Mouse (Mus musculus) embryo, embryonic 11 days (tissue): ENCODE data around the gene Fam241a.

Experiments used
- DNase-seq: peaks from one replicate; pipeline ENCODE4 v3.0.0-alpha.2; 2015

Gene Fam241a

GRCm38 (mm10) chr3:127895792-127896541 is at the start of gene Fam241a:
Fam241a (minus strand) TSS chr3:127896324.
- peak; percentile 89 for DNase-seq

DNA sequence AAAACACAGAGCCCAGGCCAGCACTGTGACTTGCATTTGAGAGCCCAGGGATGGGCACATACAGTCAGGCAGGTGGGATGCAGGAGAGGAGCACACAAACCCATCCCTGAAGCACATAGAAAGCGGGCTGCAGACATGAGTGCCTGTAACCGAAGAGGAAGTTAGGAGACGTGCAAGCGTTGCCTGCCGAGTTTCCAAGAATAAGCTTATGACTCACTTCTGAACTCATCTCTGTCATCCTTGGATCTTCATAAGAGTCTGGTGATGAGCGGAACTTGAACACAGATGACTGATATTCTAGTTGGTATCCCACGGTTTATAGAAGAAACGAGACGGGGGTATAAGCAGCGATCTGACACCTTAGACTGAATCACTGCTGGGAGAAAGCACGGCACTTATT is 36.3 kb upstream of the Fam241a start:
- no peak for DNase-seq

DNA sequence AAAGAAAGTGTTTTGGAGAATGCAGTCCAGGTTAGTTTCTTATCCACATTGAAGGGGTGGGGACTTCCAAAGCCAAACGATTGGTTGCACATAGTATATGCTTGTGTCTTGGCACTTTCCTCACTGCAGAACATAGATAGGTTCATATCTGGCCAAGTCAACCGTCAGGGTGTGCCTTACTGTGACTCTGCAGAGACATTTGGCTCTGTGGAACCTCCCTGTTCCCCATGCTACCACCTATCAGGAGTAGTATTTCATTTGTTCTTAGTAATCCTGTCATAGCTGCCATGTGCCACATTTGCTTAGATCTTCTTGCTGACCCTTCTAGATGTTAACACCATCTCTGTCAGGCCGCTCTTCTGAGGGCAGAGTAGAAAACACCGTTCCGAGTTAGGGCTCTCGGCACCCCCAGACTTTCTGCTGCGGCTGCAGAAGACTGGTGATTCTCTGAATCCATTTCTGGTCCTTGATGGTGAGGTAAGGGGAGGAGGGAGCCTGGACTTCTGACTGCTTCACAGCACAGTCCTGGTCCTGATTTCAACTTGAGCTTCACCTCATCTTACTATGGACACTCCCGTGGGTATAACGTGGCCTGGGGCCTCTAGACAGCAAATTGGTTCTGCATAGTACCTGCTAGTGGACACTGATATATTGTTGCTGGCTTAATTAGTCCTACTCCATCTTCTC is 34.3 kb upstream of the Fam241a start:
- no peak for DNase-seq

DNA sequence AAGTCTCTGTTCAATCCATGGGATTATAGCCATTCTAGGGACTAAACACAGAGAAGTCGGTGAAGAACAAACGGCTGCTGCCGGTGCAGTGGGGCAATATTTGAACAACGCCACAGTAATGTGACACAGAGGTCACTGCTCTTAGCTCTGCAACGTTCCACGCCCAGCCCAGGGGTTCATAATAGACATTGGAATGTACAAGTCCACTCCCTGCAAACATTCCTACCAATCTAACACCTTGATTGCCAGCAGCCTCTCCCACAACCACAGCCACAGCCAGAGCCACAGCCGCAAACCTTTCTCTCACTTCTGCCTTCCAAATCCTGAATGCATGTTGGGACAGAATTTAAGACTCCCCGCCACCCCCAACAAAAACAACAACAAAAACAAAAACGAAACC is 33.8 kb upstream of the Fam241a start:
- DNase-seq, result no peak

DNA sequence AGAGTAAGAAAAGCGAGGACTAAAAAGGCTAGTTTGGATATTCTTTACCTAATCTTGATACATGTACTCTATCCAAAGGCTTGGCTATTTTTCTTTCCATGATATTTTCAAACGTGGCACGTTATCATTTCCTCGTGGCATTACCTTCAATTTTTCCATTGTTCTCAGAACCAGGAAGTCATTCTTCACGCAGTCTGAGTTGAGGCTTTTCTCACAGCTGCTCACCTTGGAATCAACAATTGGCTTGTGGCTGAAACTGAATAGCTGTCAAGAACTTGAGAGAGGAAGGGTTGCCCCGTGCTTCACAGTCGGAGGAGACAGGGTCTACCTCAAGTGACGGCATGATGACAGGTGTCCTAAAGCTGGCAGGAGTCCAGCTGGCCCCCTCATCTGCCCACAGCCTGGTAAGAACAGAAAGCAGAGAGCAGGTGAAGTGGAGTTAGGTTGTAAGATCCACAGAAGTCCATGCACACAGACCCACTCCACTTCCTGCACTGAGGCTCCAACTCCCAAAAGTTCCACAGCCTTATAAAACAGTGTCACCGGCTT is 30.6 kb upstream of the Fam241a start:
- no peak for DNase-seq

- DNase-seq, result no peak
Measured at GRCm38 (mm10) chr3:127924464-127924863, 28.3 kb upstream of the Fam241a start.

GRCm38 (mm10) chr3:127923183-127923582 is 27.1 kb upstream of the Fam241a start:
- no peak for DNase-seq

- no peak for DNase-seq
Measured at GRCm38 (mm10) chr3:127922125-127922524, 26.0 kb upstream of the Fam241a start.

DNA sequence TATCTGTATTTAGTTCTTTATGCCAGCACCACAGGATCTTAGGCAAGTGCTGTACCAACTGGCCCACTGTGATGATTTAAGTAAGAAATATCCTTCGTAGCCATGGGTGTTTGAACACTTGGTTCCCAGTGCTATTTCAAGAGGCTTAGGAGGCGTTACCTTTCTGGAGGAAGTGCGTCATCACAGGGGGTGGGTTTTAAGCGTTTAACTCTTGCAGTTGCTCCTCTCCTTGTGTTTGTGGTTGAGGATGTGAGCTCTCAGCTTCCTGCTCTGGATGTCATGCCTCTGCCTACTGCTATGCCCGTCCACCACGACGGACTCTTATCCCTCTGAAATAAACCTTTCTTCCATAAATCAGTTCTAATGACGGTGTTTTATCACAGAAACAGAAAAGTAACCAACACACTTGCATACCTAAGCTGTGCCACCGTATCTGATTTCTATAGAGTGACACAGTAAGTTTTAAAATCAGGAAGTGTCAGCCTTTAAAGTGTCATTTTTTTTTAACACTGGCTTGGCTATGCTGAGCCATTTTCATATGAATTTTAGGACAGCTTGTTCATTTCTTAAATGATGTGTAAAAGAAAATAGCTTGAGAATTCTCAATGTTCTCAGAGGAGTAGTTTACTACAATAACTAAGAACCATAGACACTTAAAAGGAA is 22.0 kb upstream of the Fam241a start:
- DNase-seq, result no peak

DNA sequence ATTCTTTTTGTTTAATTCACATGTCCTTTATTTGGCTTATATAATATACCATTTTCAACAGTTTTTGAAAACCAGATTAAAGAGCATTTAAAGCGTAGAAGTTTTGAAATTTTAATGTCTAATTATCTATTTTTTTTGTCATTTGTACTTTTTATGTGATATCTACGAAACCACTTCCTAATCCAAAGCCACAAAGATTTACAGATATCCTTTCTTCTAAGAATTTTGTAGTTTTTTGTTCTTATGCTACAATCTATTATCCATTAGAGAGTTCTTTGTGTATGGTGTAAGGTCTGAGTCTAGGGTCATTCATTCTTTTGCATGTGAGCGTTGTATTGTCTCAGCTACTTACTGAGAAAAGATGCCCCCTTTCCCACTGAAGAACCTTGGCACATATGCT is 21.4 kb upstream of the Fam241a start:
- no peak for DNase-seq

- DNase-seq, result no peak
Measured at GRCm38 (mm10) chr3:127915656-127916334, 19.7 kb upstream of the Fam241a start.

DNA sequence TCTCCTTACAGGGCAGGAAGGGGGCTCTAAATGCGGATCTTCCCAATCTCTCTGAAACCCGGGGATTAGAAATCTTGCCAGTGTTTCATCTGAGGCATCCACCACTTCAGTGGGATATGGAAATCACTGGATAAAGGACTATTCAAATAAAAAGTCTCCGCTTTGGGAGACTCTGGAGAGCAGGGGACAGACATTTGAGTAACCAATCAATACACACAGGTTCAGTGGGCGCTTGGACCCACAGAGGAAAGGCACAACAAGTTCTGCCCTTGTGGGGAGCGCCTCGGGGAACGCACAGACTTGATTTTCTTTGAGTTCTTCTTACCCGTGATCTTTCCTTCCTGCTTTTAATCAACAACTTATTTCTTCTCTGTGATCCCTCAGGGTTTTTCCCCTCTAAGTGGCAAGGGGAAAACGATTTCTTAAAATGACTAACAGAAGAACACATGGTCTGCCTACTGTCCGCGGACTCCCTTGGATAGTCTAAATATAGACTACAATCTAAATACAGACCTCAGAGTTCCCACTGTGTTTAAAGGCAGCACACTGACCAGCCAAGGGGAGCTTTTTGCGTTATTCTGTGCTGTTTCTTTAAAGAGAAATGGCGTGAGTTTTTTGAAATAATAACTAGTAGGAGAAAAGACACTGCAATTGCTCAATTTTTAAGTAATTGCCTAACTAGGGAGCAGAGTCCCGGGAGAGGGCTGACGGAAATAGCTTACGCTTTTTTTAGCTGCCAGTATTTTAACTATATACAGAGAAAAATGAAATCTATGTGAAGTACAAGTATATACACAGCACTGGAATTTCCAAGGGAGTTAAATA is 18.0 kb upstream of the Fam241a start:
- DNase-seq, result no peak

DNA sequence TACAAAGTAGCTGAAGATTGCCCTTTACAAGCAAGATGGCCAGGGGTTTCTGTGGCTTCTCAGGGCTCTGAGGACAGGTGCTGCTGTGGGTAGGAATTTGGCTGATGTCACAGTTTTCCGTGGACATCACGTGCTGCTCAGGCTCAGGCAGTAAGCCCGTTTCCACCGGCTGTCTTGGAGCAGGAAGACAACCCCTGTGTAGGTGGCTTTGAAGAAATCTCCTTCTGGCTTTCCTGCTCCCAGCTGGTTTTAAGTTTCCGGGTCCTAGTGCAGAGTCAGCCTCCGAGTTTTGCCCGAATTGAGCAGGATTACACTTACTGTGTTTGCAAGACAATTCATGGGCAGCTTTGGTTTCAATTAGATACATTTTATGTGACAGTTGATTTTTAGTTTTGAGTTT is 13.8 kb upstream of the Fam241a start:
- no peak for DNase-seq

DNA sequence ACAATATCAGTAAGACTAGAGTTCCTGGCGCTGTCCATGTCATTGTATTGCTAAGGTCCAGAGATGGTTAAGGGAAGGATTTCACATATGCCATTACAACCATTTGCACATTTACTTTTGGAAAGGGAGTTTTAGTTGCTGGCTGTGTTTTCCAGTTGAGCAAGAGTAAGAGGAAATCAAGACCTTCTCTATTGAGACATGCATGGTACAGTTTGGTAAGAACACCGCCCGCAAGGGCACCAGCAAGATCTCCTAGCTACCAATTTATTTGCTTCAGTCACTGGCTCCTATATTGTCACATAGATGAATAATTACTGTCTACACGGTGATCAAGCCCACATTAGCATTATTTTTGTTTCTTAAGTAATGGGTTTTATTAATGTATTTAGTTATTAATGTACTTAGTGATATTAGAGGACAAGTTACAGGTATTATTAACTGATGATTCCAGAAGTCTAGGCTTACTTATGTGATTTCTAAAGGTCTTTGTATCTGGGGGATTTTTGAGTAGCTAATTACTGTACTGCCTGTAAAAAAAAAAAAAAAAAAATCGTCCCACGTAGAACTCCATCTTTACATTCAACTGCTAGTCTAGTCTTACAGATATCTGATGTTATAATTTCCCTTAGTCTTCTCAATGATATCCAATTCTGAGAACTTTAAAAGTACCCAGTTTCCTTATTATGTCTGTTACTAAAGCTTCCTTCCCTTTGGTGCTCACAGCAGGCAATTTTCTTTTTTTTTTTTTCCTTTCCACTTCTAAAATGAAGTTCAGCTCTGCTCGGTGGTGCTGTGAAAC is 944 bp downstream of the Fam241a start:
- no peak for DNase-seq

DNA sequence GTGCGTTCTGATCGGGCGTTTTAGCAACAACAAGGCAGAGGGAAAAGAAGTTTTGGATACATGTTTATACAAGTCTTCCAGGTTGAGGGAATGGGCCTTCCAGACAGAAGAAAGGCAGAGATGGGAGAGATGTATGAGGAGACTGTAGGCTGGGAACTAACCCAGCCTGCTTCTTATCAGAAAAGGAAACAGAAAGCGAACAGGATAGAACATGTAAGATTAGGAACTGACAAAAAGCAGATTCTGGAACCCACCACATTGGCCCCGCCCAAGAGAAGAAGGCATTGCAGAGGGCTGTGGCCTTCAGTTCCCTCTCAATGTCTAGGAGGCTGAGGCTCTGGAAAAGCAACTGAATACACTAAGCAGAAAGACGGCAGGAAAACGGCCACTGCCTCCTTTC is 2.2 kb downstream of the Fam241a start:
- no peak for DNase-seq

GRCm38 (mm10) chr3:127891906-127892305 is 4.2 kb downstream of the Fam241a start:
- no peak for DNase-seq

GRCm38 (mm10) chr3:127890008-127890407 is 6.1 kb downstream of the Fam241a start:
- DNase-seq, result no peak

GRCm38 (mm10) chr3:127889570-127889969 is 6.6 kb downstream of the Fam241a start:
- no peak for DNase-seq

DNA sequence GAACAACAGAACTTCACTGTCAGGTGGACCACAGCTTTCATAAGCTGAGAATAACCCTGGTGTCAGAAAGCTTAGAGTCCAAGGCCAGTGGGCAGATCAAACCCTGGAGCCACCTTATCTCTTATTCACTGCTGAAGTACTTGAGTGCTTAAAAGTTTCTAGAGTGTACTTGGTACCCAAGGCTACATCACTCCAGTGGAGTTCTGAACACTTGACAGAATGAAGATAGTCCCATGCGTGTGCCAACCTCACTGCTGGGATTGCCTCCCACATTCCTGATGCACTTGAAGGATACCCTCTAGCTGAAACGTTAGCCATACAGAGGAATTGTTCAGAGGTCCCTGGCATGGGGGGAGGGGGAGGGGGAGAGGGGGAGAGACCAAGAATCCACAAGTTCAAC is 14.4 kb downstream of the Fam241a start:
- no peak for DNase-seq

DNA sequence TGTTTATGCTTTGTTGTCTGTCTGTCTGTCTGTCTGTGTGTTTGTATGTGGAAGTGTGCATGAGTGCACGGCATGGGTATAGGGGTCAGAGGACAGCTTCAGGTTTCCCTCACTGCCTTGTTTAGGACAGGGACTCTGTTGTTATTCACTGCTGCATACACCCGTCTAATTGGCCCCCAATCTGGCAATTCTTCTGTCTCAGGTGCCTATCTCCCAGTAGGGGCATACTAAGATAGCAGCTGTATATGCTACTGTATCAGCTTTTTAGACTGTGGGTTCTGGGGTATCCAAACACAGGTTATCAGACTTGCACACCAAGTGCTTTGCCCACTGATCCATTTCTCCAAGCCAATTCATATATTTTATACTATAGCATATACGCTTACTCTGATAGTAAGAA is 16.2 kb downstream of the Fam241a start:
- no peak for DNase-seq

GRCm38 (mm10) chr3:127875509-127875908 is 20.6 kb downstream of the Fam241a start:
- DNase-seq, result no peak
